Mouse (Mus musculus): Measurements from ENCODE around the gene Tmem145. TPM values are rescaled to one million over a fixed set of nuclear protein-coding genes. Genes with fewer than 3 reads are reported as not detected.

The Tmem145 gene
- polyA plus RNA-seq (2012; rRNA removed; ENCODE audit: low replicate concordance): 0.06 and 0.16 TPM in 2 replicates

DNA sequence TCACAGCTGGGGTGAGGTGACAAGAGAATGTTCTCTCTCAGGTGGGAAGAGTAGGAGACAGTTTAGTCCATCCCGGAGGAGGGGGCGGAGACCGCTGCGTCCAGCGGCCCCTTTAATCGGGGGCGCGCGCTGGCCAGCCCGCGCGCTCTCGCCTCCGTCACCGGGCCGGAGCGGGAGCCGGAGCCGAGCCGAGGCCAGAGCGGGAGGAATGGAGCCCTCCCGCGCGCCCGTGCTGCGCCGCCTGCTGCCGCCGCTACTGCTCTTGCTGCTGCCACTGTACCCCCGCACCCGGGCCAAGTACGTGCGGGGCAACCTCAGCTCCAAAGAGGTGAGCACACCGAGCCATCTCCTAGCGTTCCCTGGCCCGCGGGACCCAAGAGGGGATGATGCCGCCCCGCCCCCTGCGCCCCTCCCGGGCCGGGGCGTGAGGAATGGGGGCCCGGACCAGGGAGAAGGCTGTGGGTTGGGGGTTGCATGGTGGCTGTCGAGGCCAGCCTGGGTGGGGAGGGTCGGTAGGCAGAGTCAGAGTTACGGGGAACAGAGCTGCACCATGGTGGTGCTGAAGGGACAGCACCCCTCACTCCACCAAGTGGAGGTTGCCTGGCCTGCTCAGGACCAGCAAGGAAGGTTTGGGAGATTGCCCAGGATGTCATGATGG lies at the start of gene Tmem145:
Tmem145 (plus strand) TSS at position 151 of the 658 bp plus-strand sequence.

DNA sequence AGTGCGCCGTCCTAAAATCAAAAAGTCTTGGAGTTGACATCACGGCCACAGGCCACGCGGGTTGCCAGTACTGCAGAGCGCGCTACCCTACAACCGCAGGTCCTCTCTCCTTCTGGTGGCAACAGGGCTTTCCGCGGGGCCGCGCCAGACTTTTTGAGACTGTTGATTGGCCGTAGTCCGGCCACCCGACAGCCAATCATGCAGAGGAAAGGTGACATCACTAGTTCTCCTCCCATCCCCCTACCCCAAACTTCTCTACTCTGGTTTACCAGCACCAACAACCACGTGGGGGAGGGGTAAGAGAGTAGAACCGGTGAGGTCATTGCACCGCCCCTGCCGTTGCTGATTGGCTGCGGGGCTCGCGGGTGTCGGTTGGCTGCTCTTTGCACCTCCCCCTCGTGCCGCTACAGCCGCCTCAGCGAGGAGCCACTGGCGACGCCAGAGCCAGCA lies 38.6 kb upstream of the Tmem145 start, which contains the start of gene Cic:
Cic (plus strand) TSS at position 404 of the 450 bp plus-strand sequence.

DNA sequence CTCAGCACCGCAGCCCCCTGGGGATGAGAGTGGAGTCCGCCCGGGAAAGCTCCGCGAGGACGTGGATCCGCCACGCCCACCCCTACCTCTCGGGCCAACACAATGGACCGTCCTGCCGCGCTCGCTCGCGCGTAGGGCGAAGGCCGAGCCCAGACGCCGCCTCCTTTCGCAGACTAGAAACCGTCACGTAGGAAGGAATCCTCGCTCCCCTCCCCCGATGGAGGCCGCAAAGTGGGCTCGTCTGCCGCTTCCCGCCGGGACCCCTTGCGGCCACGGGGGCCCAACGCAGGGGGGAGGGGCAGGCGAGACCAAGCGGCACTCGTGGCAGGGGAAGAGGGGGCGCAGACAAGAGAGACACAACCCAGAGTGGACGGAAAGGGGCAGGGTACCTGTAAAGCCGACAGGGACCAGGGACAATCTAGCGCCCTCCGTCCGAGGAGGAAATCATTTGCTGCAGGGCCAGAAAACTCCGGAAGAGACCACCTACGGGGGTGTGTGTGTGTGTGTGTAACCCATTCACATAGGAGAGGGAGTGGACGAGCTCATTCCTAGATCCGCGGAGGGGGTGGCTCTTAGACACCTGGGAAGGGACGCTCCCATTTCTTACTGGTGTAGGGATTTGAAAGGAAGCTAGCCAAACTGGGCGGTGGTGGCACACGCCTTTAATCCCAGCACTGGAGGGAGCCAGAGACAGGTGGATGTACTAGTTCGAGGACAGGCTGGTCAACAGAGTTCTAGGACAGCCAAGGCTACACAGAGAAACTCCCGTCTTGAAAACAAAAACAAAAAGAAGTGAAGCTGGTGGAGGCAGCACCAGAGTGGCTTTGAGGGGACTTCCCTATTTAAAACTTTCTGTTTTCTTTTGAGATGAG lies 8.2 kb upstream of the Tmem145 start, which contains the start of gene Pafah1b3:
Pafah1b3 (minus strand) TSS at position 533 of the 872 bp plus-strand sequence.

DNA sequence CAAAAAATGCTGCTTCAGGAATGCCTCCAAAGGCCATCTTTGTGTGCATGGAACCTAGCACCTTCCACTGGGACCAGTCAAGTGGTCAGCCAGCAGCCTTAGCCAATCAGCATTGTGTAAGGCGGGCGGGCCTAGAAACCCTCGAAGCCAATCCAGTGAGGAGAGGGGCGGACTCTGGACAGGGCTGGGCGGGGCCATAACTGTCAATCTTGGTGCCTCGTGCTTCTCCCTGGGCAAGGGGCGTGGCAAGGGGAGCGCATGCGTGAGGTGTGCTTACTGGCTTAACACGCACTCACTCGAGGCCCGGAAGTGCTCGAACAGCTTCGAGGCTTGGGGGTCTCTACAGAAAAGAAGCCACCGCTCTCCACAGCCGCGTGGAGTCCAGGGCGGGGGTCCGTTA lies 4.8 kb upstream of the Tmem145 start, which contains the start of gene Prr19:
Prr19 (plus strand) TSS at position 349 of the 400 bp plus-strand sequence.

DNA sequence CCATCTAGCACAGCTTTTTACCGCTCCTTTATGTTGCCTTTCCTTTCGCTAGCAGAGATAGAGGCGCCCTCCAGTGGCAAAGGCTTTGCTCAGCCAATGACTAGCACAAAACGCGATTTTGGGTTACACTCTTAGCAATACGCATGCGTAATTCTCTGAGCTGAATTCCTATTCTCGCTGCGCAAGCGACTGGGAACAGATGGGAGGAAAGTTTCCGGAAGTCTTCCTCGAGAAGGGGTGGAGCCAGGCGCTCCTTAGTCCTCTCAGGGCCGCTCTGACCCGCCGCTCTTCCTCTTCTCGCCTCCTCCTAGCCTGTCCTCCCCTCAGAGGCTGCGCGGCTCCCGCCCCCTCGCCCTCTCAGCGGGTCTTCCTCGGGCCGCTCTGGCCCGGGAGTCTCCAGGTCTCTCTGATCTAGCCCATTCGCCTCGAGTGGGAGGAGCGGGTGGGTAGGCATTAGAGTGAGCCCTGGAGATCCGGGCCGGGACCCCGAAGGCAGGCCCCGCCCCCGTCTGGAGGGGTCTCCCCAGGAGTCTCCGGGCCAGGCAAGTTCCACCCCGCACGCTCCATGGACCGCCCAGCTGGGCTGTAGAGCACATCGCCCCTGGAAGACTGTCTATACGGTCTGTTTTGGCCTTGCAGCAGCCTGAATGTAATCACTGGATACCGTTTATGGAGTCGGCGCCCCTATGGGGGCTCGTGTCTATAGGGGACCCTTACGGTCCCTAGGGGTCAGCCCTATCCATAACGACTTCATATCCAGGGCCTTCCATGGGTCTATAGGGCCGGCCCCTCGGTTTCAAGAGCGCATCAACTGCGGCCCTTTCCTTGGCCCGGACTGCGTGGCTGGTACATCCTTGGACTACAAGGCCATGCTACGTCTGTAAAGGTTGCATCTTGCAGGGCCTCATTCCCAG lies 10.9 kb downstream of the Tmem145 start, which contains the start of gene Megf8:
Megf8 (plus strand) TSS at position 633 of the 914 bp plus-strand sequence.

Other genes with a start within 250 kb of the Tmem145 start
- gene Grik5, start 233.8 kb upstream of the Tmem145 start, polyA plus RNA-seq (2012; rRNA removed; ENCODE audit: low replicate concordance): 25.8 and 38.3 TPM in 2 replicates
- gene Zfp574, start 233.5 kb upstream of the Tmem145 start, polyA plus RNA-seq (2012; rRNA removed; ENCODE audit: low replicate concordance): 32.4 and 58.6 TPM in 2 replicates
- 9.9 and 39.4 TPM in 2 replicates for gene Pou2f2, start 126.4 kb upstream of the Tmem145 start, polyA plus RNA-seq (2012; rRNA removed; ENCODE audit: low replicate concordance)
- 35.6 and 56.0 TPM in 2 replicates for gene Dedd2, start 85.5 kb upstream of the Tmem145 start, polyA plus RNA-seq (2012; rRNA removed; ENCODE audit: low replicate concordance)
- 16.0 and 24.9 TPM in 2 replicates for gene Zfp526, start 84.7 kb upstream of the Tmem145 start, polyA plus RNA-seq (2012; rRNA removed; ENCODE audit: low replicate concordance)
- gene Gsk3a, start 68.3 kb upstream of the Tmem145 start, polyA plus RNA-seq (2012; rRNA removed; ENCODE audit: low replicate concordance): 125 and 143 TPM in 2 replicates
- 28.1 and 66.5 TPM in 2 replicates for gene Erf, start 55.3 kb upstream of the Tmem145 start, polyA plus RNA-seq (2012; rRNA removed; ENCODE audit: low replicate concordance)
- gene Cic, start 38.4 kb upstream of the Tmem145 start, polyA plus RNA-seq (2012; rRNA removed; ENCODE audit: low replicate concordance): 74.8 and 156 TPM in 2 replicates
- gene Pafah1b3, start 8.1 kb upstream of the Tmem145 start, polyA plus RNA-seq (2012; rRNA removed; ENCODE audit: low replicate concordance): 37.8 and 49.3 TPM in 2 replicates
- 0.11 TPM in 1 of 2 replicates, not detected in the other for gene Prr19, start 4.7 kb upstream of the Tmem145 start, polyA plus RNA-seq (2012; rRNA removed; ENCODE audit: low replicate concordance)
- gene Megf8, start 11.1 kb downstream of the Tmem145 start, polyA plus RNA-seq (2012; rRNA removed; ENCODE audit: low replicate concordance): 37.0 and 62.0 TPM in 2 replicates
- 1.6 and 9.7 TPM in 2 replicates for gene Cnfn, start 63.6 kb downstream of the Tmem145 start, polyA plus RNA-seq (2012; rRNA removed; ENCODE audit: low replicate concordance)
- 870 and 942 TPM in 2 replicates for gene Lipe, start 92.6 kb downstream of the Tmem145 start, polyA plus RNA-seq (2012; rRNA removed; ENCODE audit: low replicate concordance)
- gene Cxcl17, start 106.8 kb downstream of the Tmem145 start, polyA plus RNA-seq (2012; rRNA removed; ENCODE audit: low replicate concordance): 4.4 and 7.6 TPM in 2 replicates
- 13.5 and 19.3 TPM in 2 replicates for gene Ceacam1, start 171.5 kb downstream of the Tmem145 start, polyA plus RNA-seq (2012; rRNA removed; ENCODE audit: low replicate concordance)
- 0.27 TPM in 1 of 2 replicates, not detected in the other for gene Ceacam2, start 233.8 kb downstream of the Tmem145 start, polyA plus RNA-seq (2012; rRNA removed; ENCODE audit: low replicate concordance)

Measured in mammary gland, adult 2 months (tissue).